Mouse (Mus musculus) Patski (cell line): ENCODE results near the gene Tek. TPM values are rescaled to one million over a fixed set of nuclear protein-coding genes. Genes with fewer than 3 reads are reported as not detected.
"Not testable (repeated sequence)": the region's sequence is repeated elsewhere in the genome, so short reads cannot be mapped to it uniquely, and the experiment has no call there.

ENCODE experiments used
- ATAC-seq: fragments of 100-300 bp; one replicate; pipeline ENCODE4 v1.8.0; 2021
- CTCF ChIA-PET: fragments of 350-600 bp; sonication (Branson Sonifier 250); formaldehyde crosslinking; loops from one replicate; lab custom pipeline; 2022; ENCODE audit warnings: inconsistent platforms; lab: Charles Lee
- POLR2A ChIA-PET: fragments of 350-600 bp; sonication (Branson Sonifier 250); formaldehyde crosslinking; loops from one replicate; lab custom pipeline; 2022; ENCODE audit warnings: antibody characterized with exemption, inconsistent platforms; lab: Charles Lee
- DNase-seq: peaks from one replicate; pipeline ENCODE4 v3.0.0-alpha.2; 2011; ENCODE audit warnings: low read depth, low spot score
- H3K27me3 ChIP-seq: fragments of 371-371 bp; one replicate; pipeline ENCODE4 v1.5.1; 2021
- CTCF ChIP-seq: fragments of 100-300 bp; IDR thresholded peaks from one replicate; pipeline ENCODE4 v1.5.1; 2021
- in situ Hi-C: fragments of 300-500 bp; cut with MboI; formaldehyde crosslinking; loops from 3 replicates; pipeline ENCODE4 v1.11.1; 2018; ENCODE audit warnings: low pct_unique_long_range_greater_than_20kb, mixed read lengths
- polyA plus RNA-seq: library from polyadenylated mRNA; unstranded; gene quantifications from one replicate; pipeline ENCODE4 v1.2.3, GENCODE M21; 2021

The Tek gene
- not detected for polyA plus RNA-seq

- POLR2A ChIA-PET = no interaction called here
- no peak for TF ChIP-seq CTCF
- in situ Hi-C loops = no loop called here
- peaks cover 6% of the 10 kb centered on the region for H3K27me3 ChIP-seq
- DNase-seq (no peak), ATAC-seq (no peak)
- CTCF ChIA-PET = no interaction called here
These were observed at the start of gene Tek for GRCm38 (mm10) chr4:94738838-94739731. Gene Tek (plus strand): TSS chr4:94739289.

- H3K27me3 ChIP-seq, POLR2A ChIA-PET, ATAC-seq, DNase-seq, CTCF ChIA-PET: not testable (repeated sequence)
- in situ Hi-C loops = loop anchor here (25.0 kb wide), 1 partner anchor 222 kb away; no protein-coding TSS in a partner anchor
These were observed 49.3 kb upstream of the Tek start for GRCm38 (mm10) chr4:94689804-94690203.

GRCm38 (mm10) chr4:94691078-94691477 lies 48.0 kb upstream of the Tek start:
- H3K27me3 ChIP-seq = no peaks in the 10 kb centered on the region
- in situ Hi-C loops = loop anchor here (25.0 kb wide), 1 partner anchor 221 kb away; no protein-coding TSS in a partner anchor
- ChIA-PET CTCF (no interaction called here), POLR2A (no interaction called here)
- no peak for TF ChIP-seq CTCF
- DNase-seq = no peak
- no peak for ATAC-seq

- ChIA-PET POLR2A (no interaction called here), CTCF (no interaction called here)
- no peaks in the 10 kb centered on the region for H3K27me3 ChIP-seq
- DNase-seq = no peak
- TF ChIP-seq CTCF = no peak
- ATAC-seq = no peak
- in situ Hi-C loops = loop anchor here (25.0 kb wide), 1 partner anchor 220 kb away; no protein-coding TSS in a partner anchor
These were observed 46.9 kb upstream of the Tek start for GRCm38 (mm10) chr4:94692175-94692574.

- TF ChIP-seq CTCF = no peak
- ChIA-PET POLR2A (no interaction called here), CTCF (no interaction called here)
- in situ Hi-C loops = loop anchor here (25.0 kb wide), 1 partner anchor 216 kb away; no protein-coding TSS in a partner anchor
- DNase-seq = no peak
- ATAC-seq = no peak
- H3K27me3 ChIP-seq = no peaks in the 10 kb centered on the region
These were observed 42.7 kb upstream of the Tek start for GRCm38 (mm10) chr4:94696368-94696767.

- no peaks in the 10 kb centered on the region for H3K27me3 ChIP-seq
- TF ChIP-seq CTCF = no peak
These were observed 28.1 kb upstream of the Tek start for GRCm38 (mm10) chr4:94711002-94711401.

GRCm38 (mm10) chr4:94711426-94711825 lies 27.7 kb upstream of the Tek start:
- in situ Hi-C loops = no loop called here
- H3K27me3 ChIP-seq = no peaks in the 10 kb centered on the region
- CTCF ChIA-PET = no interaction called here
- DNase-seq (no peak), ATAC-seq (no peak)
- POLR2A ChIA-PET = no interaction called here
- no peak for TF ChIP-seq CTCF

More at GRCm38 (mm10) chr4:94711002-94711401, 28.1 kb upstream of the Tek start:
- ChIA-PET POLR2A (no interaction called here), CTCF (no interaction called here)
- DNase-seq = no peak
- in situ Hi-C loops = no loop called here
- no peak for ATAC-seq

- CTCF ChIA-PET = no interaction called here
These were observed 25.3 kb upstream of the Tek start for GRCm38 (mm10) chr4:94713741-94714140.

GRCm38 (mm10) chr4:94715166-94715565 lies 23.9 kb upstream of the Tek start:
- ATAC-seq (no peak), DNase-seq (no peak)
- no peaks in the 10 kb centered on the region for H3K27me3 ChIP-seq
- ChIA-PET CTCF (interaction anchor here (1.4 kb wide), 1 partner anchor 41 kb away, joined by 3 read pairs; no protein-coding TSS in a partner anchor), POLR2A (no interaction called here)
- in situ Hi-C loops = no loop called here
- no peak for TF ChIP-seq CTCF

More at GRCm38 (mm10) chr4:94713741-94714140, 25.3 kb upstream of the Tek start:
- POLR2A ChIA-PET = no interaction called here
- H3K27me3 ChIP-seq = no peaks in the 10 kb centered on the region
- TF ChIP-seq CTCF = no peak
- in situ Hi-C loops = no loop called here
- DNase-seq (no peak), ATAC-seq (no peak)

- CTCF ChIA-PET = no interaction called here
- TF ChIP-seq CTCF = no peak
- in situ Hi-C loops = no loop called here
- peaks cover 11% of the 10 kb centered on the region for H3K27me3 ChIP-seq
- ATAC-seq (no peak), DNase-seq (no peak)
- POLR2A ChIA-PET = no interaction called here
These were observed 13.3 kb upstream of the Tek start for GRCm38 (mm10) chr4:94725799-94726198.

GRCm38 (mm10) chr4:94732721-94733120 lies 6.4 kb upstream of the Tek start:
- ChIA-PET POLR2A (no interaction called here), CTCF (no interaction called here)
- no peak for ATAC-seq
- no peak for DNase-seq
- no peaks in the 10 kb centered on the region for H3K27me3 ChIP-seq
- TF ChIP-seq CTCF = no peak
- in situ Hi-C loops = no loop called here
